ENCODE assay signal across 8 mouse cellular contexts in genomic region chrX:12080095-12080903, GRCm38 (mm10).
DNase-seq lines count a peak whose midpoint lies in the region; ATAC-seq and TF ChIP-seq lines count a peak whose summit lies in the region.

No protein-coding gene starts in this region.

- in situ Hi-C loops in ES-E14 (cut with MboI; ENCODE audit: low sequenced_read_pairs in 2 of 2, unreplicated experiment in 2 of 2) = loop anchor here (10.0 to 25.0 kb wide), 3 partner anchors 55 to 443 kb away; no protein-coding TSS in a partner anchor

- H3K27ac ChIP-seq in ES-E14 (ENCODE audit: insufficient read depth, low read depth, low read length, poor library complexity, severe bottlenecking) = no peak overlapping the region

- peak; percentile 25 for ATAC-seq in erythroid progenitor cell, adult 5-6 weeks (replicated peaks; ENCODE audit: low FRiP score, poor library complexity, severe bottlenecking)

- TF ChIP-seq CTCF in brain, embryonic 14.5 days (IDR thresholded peaks at IDR 0.05; ENCODE audit: borderline replicate concordance, extremely low read depth, insufficient read depth, insufficient read length) = no peak

- TF ChIP-seq POLR2A in brain, embryonic 14.5 days (IDR thresholded peaks at IDR 0.05; ENCODE audit: borderline replicate concordance, extremely low read depth, insufficient read depth, insufficient read length, poor library complexity, severe bottlenecking) = peak; percentile 92

- DNase-seq in ES-E14 (ENCODE audit: low read depth, low spot score) = no peak
- peak; percentile 88 for DNase-seq in brain, embryonic 14.5 days (ENCODE audit: low read depth)
- peak; percentile 70 to 77 for DNase-seq in heart, postnatal 36 days
- DNase-seq in layer of hippocampus, adult 9-11 months = peak; percentile 26
- DNase-seq in lung, postnatal 14 days = peak; percentile 71
- peak; percentile 83 for DNase-seq in retina, postnatal 1 day
- peak; percentile 65 for DNase-seq in urinary bladder, adult 2 months (ENCODE audit: low spot score)

- peaks cover 0 to 4% of the 10 kb centered on the region in 2 experiments; a peak in 1 of 4 replicates for H3K4me1 ChIP-seq in ES-E14 (ENCODE audit: control insufficient read depth in 2 of 2, insufficient read depth in 2 of 2, low read length in 2 of 2, poor library complexity in 1 of 2)

- peak overlapping the region; percentile 62 to 70 for H3K4me3 ChIP-seq in ES-E14 (ENCODE audit: insufficient read depth in 1 of 2, low read depth in 1 of 2, low read length in 2 of 2, poor library complexity in 1 of 2, severe bottlenecking in 1 of 2)

- H3K9ac ChIP-seq in ES-E14 (ENCODE audit: insufficient read depth, low read depth, low read length, poor library complexity, severe bottlenecking) = peak overlapping the region; percentile 78

- H3K9me3 ChIP-seq in ES-E14 (ENCODE audit: control insufficient read depth, insufficient read depth, low read depth, low read length) = no peaks in the 10 kb centered on the region

- intact Hi-C loops in heart, postnatal 36 days (cut with DNase I) = loop anchor here (5.0 kb wide), 1 partner anchor 128 kb away; no protein-coding TSS in a partner anchor

- H3K36me3 ChIP-seq in ES-E14 (ENCODE audit: control insufficient read depth, insufficient read depth, low read length, poor library complexity, severe bottlenecking) = no peaks in the 10 kb centered on the region

TF ChIP-seq in ES-E14, 5 proteins besides CTCF, POLR2A, EP300 and RAD21:
- TF ChIP-seq ZC3H11A (IDR thresholded peaks at IDR 0.05; ENCODE audit: borderline replicate concordance, low read depth, low read length) = no peak
- TF ChIP-seq ZNF384 (IDR thresholded peaks at IDR 0.05; ENCODE audit: low read depth, low read length) = no peak
- no peak for TF ChIP-seq CHD2 (IDR thresholded peaks at IDR 0.05; ENCODE audit: low read depth, low read length)
- no peak for TF ChIP-seq HCFC1 (IDR thresholded peaks at IDR 0.05; ENCODE audit: borderline replicate concordance, insufficient read depth, low read length)
- TF ChIP-seq MAFK (IDR thresholded peaks at IDR 0.05; ENCODE audit: insufficient read depth, low read depth, low read length) = no peak
